In genomic region chr15:11966367-11966766, GRCm38 (mm10) we compare ENCODE assay signal across 10 mouse cellular contexts. TPM values are rescaled to one million over a fixed set of nuclear protein-coding genes. Genes with fewer than 3 reads are reported as not detected.
DNase-seq lines count a peak whose midpoint lies in the region; ATAC-seq and TF ChIP-seq lines count a peak whose summit lies in the region.
"Had no signal": no experiment of that assay in that cellular context is flagged by ENCODE, and none has a peak within 500 bp of the region (broad histone marks: within the 10 kb centered on the region; RNA-seq: fewer than 3 reads in every experiment).

No protein-coding gene starts in this region.

- TF ChIP-seq CTCF in testis, adult 2 months (IDR thresholded peaks at IDR 0.05; ENCODE audit: control insufficient read depth, insufficient read depth, insufficient replicate concordance, low read depth, low read length): no peak
- peak; percentile 88 for TF ChIP-seq CTCF in midbrain, postnatal 0 days (IDR thresholded peaks at IDR 0.05)

- H3K36me3 ChIP-seq in hindbrain, embryonic 14.5 days (replicated peaks; ENCODE audit: control insufficient read depth, insufficient read depth): no peaks in the 10 kb centered on the region
- H3K36me3 ChIP-seq in hindbrain, embryonic 12.5 days: no peaks in the 10 kb centered on the region
- H3K36me3 ChIP-seq in testis, adult 2 months (ENCODE audit: control insufficient read depth, insufficient read depth, low read length): no peaks in the 10 kb centered on the region
- no peaks in the 10 kb centered on the region for H3K36me3 ChIP-seq in midbrain, postnatal 0 days (ENCODE audit: insufficient read depth, low read length)
- H3K36me3 ChIP-seq: embryonic facial prominence, embryonic 12.5 days; limb, embryonic 12.5 days had no signal

- intact Hi-C loops in heart, postnatal 36 days (cut with DNase I): loop anchor here (1.0 kb wide), 3 partner anchors 213 to 558 kb away; no protein-coding TSS in a partner anchor

- no peak overlapping the region for H3K9ac ChIP-seq in hindbrain, embryonic 14.5 days
- no peak overlapping the region for H3K9ac ChIP-seq in hindbrain, embryonic 12.5 days
- H3K9ac ChIP-seq in midbrain, postnatal 0 days (replicated peaks; ENCODE audit: low read length, poor library complexity, severe bottlenecking): no peak overlapping the region
- H3K9ac ChIP-seq: embryonic facial prominence, embryonic 12.5 days; limb, embryonic 12.5 days had no signal

- H3K27me3 ChIP-seq in hindbrain, embryonic 14.5 days (ENCODE audit: control insufficient read depth, insufficient read depth, low read length): no peaks in the 10 kb centered on the region
- H3K27me3 ChIP-seq in hindbrain, embryonic 12.5 days: no peaks in the 10 kb centered on the region
- H3K27me3 ChIP-seq in testis, adult 2 months (ENCODE audit: control insufficient read depth, insufficient read depth, low read length): no peaks in the 10 kb centered on the region
- no peaks in the 10 kb centered on the region for H3K27me3 ChIP-seq in midbrain, postnatal 0 days (ENCODE audit: insufficient read depth, low read length)
- H3K27me3 ChIP-seq: embryonic facial prominence, embryonic 12.5 days; limb, embryonic 12.5 days had no signal

- no peak overlapping the region for H3K4me3 ChIP-seq in hindbrain, embryonic 14.5 days (replicated peaks; ENCODE audit: low read length)
- H3K4me3 ChIP-seq in hindbrain, embryonic 12.5 days: no peak overlapping the region
- peak overlapping the region; percentile 58; the same call in 1 of the 2 replicates for H3K4me3 ChIP-seq in testis, adult 2 months (ENCODE audit: control insufficient read depth, low read depth, low read length)
- H3K4me3 ChIP-seq in midbrain, postnatal 0 days (ENCODE audit: low read depth, low read length): no peak overlapping the region
- H3K4me3 ChIP-seq: embryonic facial prominence, embryonic 12.5 days; limb, embryonic 12.5 days had no signal

- H3K27ac ChIP-seq in hindbrain, embryonic 14.5 days: no peak overlapping the region
- no peak overlapping the region for H3K27ac ChIP-seq in hindbrain, embryonic 12.5 days
- H3K27ac ChIP-seq in testis, adult 2 months (ENCODE audit: control insufficient read depth, insufficient read depth, low read depth, low read length): no peak overlapping the region
- no peak overlapping the region for H3K27ac ChIP-seq in midbrain, postnatal 0 days (ENCODE audit: low read depth, low read length)
- H3K27ac ChIP-seq: embryonic facial prominence, embryonic 12.5 days; limb, embryonic 12.5 days had no signal

- TF ChIP-seq POLR2A in testis, adult 2 months (IDR thresholded peaks at IDR 0.05; ENCODE audit: control insufficient read depth, low read depth, low read length): no peak

- ATAC-seq in hindbrain, embryonic 14.5 days (ENCODE audit: low FRiP score): no peak
- no peak for ATAC-seq in hindbrain, embryonic 12.5 days (ENCODE audit: low FRiP score)
- ATAC-seq in midbrain, postnatal 0 days (ENCODE audit: low FRiP score): no peak
- no peak for ATAC-seq in monocyte, adult 5-6 weeks (replicated peaks; ENCODE audit: insufficient number of reproducible peaks, low FRiP score, low TSS enrichment, poor library complexity, severe bottlenecking)

- 14% methylated on average over 4 of the region's 4 CpGs for WGBS in hindbrain, embryonic 14.5 days
- WGBS in hindbrain, embryonic 12.5 days: 15% methylated on average over 4 of the region's 4 CpGs
- 11% methylated on average over 4 of the region's 4 CpGs for WGBS in midbrain, postnatal 0 days

- no peak overlapping the region for H3K4me2 ChIP-seq in hindbrain, embryonic 14.5 days (replicated peaks)
- no peak overlapping the region for H3K4me2 ChIP-seq in hindbrain, embryonic 12.5 days (replicated peaks)
- H3K4me2 ChIP-seq in midbrain, postnatal 0 days (ENCODE audit: low read depth, low read length, poor library complexity, severe bottlenecking): no peak overlapping the region
- H3K4me2 ChIP-seq: embryonic facial prominence, embryonic 12.5 days; limb, embryonic 12.5 days had no signal

- H3K4me1 ChIP-seq in hindbrain, embryonic 14.5 days (replicated peaks; ENCODE audit: control insufficient read depth, insufficient read depth, low read length): no peaks in the 10 kb centered on the region
- H3K4me1 ChIP-seq in hindbrain, embryonic 12.5 days: no peaks in the 10 kb centered on the region
- no peaks in the 10 kb centered on the region; the same call in none of the 2 replicates for H3K4me1 ChIP-seq in testis, adult 2 months (ENCODE audit: control insufficient read depth, insufficient read depth, low read length)
- H3K4me1 ChIP-seq in midbrain, postnatal 0 days (ENCODE audit: insufficient read depth, low read length): no peaks in the 10 kb centered on the region
- H3K4me1 ChIP-seq: embryonic facial prominence, embryonic 12.5 days; limb, embryonic 12.5 days had no signal

- no peaks in the 10 kb centered on the region for H3K9me3 ChIP-seq in hindbrain, embryonic 14.5 days (ENCODE audit: control insufficient read depth, low read length)
- H3K9me3 ChIP-seq in hindbrain, embryonic 12.5 days (replicated peaks): no peaks in the 10 kb centered on the region
- H3K9me3 ChIP-seq in midbrain, postnatal 0 days (ENCODE audit: low read length): no peaks in the 10 kb centered on the region
- H3K9me3 ChIP-seq: embryonic facial prominence, embryonic 12.5 days; limb, embryonic 12.5 days had no signal

- DNase-seq in hindbrain, embryonic 14.5 days (ENCODE audit: low spot score): peak; percentile 86
- DNase-seq in testis, postnatal 14 days (ENCODE audit: low spot score): no peak
- DNase-seq in adrenal gland, postnatal 25 days: peak; percentile 40
- DNase-seq in heart, postnatal 36 days: peak; percentile 42 to 71
- peak; percentile 56 for DNase-seq in midbrain, postnatal 0 days (ENCODE audit: low spot score)

RNA-seq across cellular contexts. Expression of gene Sub1, which starts 30.4 kb away (rescaled TPM):
- polyA plus RNA-seq in hindbrain, embryonic 14.5 days (2014; fragmentation: Nextera tagmentation; extraction: Ambion mirVana): 534 and 562 TPM in 2 replicates
- 659 and 677 TPM in 2 replicates for polyA plus RNA-seq in hindbrain, embryonic 12.5 days (2016; fragmentation: Nextera tagmentation; extraction: Ambion mirVana)
- polyA plus RNA-seq in testis, adult 2 months (2012; rRNA removed): 21.7 and 26.3 TPM in 2 replicates
- 206 and 209 TPM in 2 replicates for total RNA-seq in adrenal gland, postnatal 25 days (2021)
- total RNA-seq in heart, postnatal 36 days (2021): 10 to 100 TPM; 84.5 to 93.1 TPM
- 133 and 184 TPM in 2 replicates for total RNA-seq in midbrain, postnatal 0 days (2014; rRNA removed)
- polyA plus RNA-seq in midbrain, postnatal 0 days (2015; fragmentation: Nextera tagmentation; extraction: Ambion mirVana): 616 and 676 TPM in 2 replicates
- total RNA-seq in monocyte, adult 5-6 weeks (2017): 663 to 950 TPM (median 750 TPM) in 3 replicates

RNA-seq across cellular contexts. Expression of gene Npr3, which starts 59.3 kb away (rescaled TPM):
- polyA plus RNA-seq in hindbrain, embryonic 14.5 days (2014; fragmentation: Nextera tagmentation; extraction: Ambion mirVana): 1.5 and 1.8 TPM in 2 replicates
- polyA plus RNA-seq in hindbrain, embryonic 12.5 days (2016; fragmentation: Nextera tagmentation; extraction: Ambion mirVana): 5.3 and 5.5 TPM in 2 replicates
- 1.1 and 1.4 TPM in 2 replicates for polyA plus RNA-seq in testis, adult 2 months (2012; rRNA removed)
- 11.2 and 13.5 TPM in 2 replicates for total RNA-seq in adrenal gland, postnatal 25 days (2021)
- 10 to 100 TPM; 28.4 to 36.8 TPM for total RNA-seq in heart, postnatal 36 days (2021)
- total RNA-seq in midbrain, postnatal 0 days (2014; rRNA removed): 2.7 and 2.9 TPM in 2 replicates
- polyA plus RNA-seq in midbrain, postnatal 0 days (2015; fragmentation: Nextera tagmentation; extraction: Ambion mirVana): 0.63 and 0.75 TPM in 2 replicates
- total RNA-seq in monocyte, adult 5-6 weeks (2017): 0.19 TPM in 1 of 3 replicates, not detected in the others
